Mouse (Mus musculus): Measurements from ENCODE around the gene Mrps18a. TPM values are rescaled to one million over a fixed set of nuclear protein-coding genes. Genes with fewer than 3 reads are reported as not detected.
A peak's percentile ranks its signal among the peaks of the same experiment; 100 is the strongest.

The Mrps18a gene
- total RNA-seq, 2 experiments from 2014 or later, result 50.5 to 55.4 TPM

- ATAC-seq (replicated peaks; ENCODE audit: poor library complexity), result peak; percentile 78
Measured at GRCm38 (mm10) chr17:46138563-46139236, 27.9 kb downstream of the Mrps18a start.

GRCm38 (mm10) chr17:46139872-46140271 is 29.1 kb downstream of the Mrps18a start:
- peak; percentile 33; the same call in 1 of the 2 replicates for ATAC-seq (replicated peaks; ENCODE audit: poor library complexity)

GRCm38 (mm10) chr17:46143578-46144423 is 33.0 kb downstream of the Mrps18a start, which contains the start of gene Rsph9:
Rsph9 (minus strand) TSS chr17:46144216.
- ATAC-seq (replicated peaks; ENCODE audit: poor library complexity), result peak; percentile 96

- peak; percentile 99 for ATAC-seq (replicated peaks; ENCODE audit: poor library complexity)
Measured at GRCm38 (mm10) chr17:46152847-46153782, 42.3 kb downstream of the Mrps18a start, which contains the start of gene Mad2l1bp. Mad2l1bp (minus strand) TSS chr17:46153553.

GRCm38 (mm10) chr17:46154336-46154735 is 43.5 kb downstream of the Mrps18a start:
- no peak for ATAC-seq (replicated peaks; ENCODE audit: poor library complexity)

GRCm38 (mm10) chr17:46156680-46157079 is 45.9 kb downstream of the Mrps18a start:
- ATAC-seq (replicated peaks; ENCODE audit: poor library complexity), result no peak

GRCm38 (mm10) chr17:46157131-46157530 is 46.3 kb downstream of the Mrps18a start:
- ATAC-seq (replicated peaks; ENCODE audit: poor library complexity), result no peak

- peak; percentile 23 for ATAC-seq (replicated peaks; ENCODE audit: poor library complexity)
Measured at GRCm38 (mm10) chr17:46159236-46159635, 48.5 kb downstream of the Mrps18a start.

GRCm38 (mm10) chr17:46160090-46160662 is 49.4 kb downstream of the Mrps18a start:
- ATAC-seq (replicated peaks; ENCODE audit: poor library complexity), result peak; percentile 57

GRCm38 (mm10) chr17:46160686-46161085 is 49.9 kb downstream of the Mrps18a start, which contains the start of gene Gtpbp2:
Gtpbp2 (plus strand) TSS chr17:46161032.
- peak; percentile 82 for ATAC-seq (replicated peaks; ENCODE audit: poor library complexity)

- ATAC-seq (replicated peaks; ENCODE audit: poor library complexity), result no peak
Measured at GRCm38 (mm10) chr17:46161179-46161578, 50.4 kb downstream of the Mrps18a start.

- no peak for ATAC-seq (replicated peaks; ENCODE audit: poor library complexity)
Measured at GRCm38 (mm10) chr17:46161710-46162109, 50.9 kb downstream of the Mrps18a start.

GRCm38 (mm10) chr17:46162551-46162950 is 51.8 kb downstream of the Mrps18a start:
- no peak for ATAC-seq (replicated peaks; ENCODE audit: poor library complexity)

- ATAC-seq (replicated peaks; ENCODE audit: poor library complexity), result peak; percentile 4; the same call in 1 of the 2 replicates
Measured at GRCm38 (mm10) chr17:46162951-46163421, 52.2 kb downstream of the Mrps18a start.

- no peak for ATAC-seq (replicated peaks; ENCODE audit: poor library complexity)
Measured at GRCm38 (mm10) chr17:46164301-46164700, 53.5 kb downstream of the Mrps18a start.

- no peak for ATAC-seq (replicated peaks; ENCODE audit: poor library complexity)
Measured at GRCm38 (mm10) chr17:46164791-46165190, 54.0 kb downstream of the Mrps18a start.

GRCm38 (mm10) chr17:46165460-46165859 is 54.7 kb downstream of the Mrps18a start:
- no peak for ATAC-seq (replicated peaks; ENCODE audit: poor library complexity)

- no peak for ATAC-seq (replicated peaks; ENCODE audit: poor library complexity)
Measured at GRCm38 (mm10) chr17:46166270-46166669, 55.5 kb downstream of the Mrps18a start.

GRCm38 (mm10) chr17:46167014-46167413 is 56.2 kb downstream of the Mrps18a start:
- no peak for ATAC-seq (replicated peaks; ENCODE audit: poor library complexity)

GRCm38 (mm10) chr17:46168318-46168717 is 57.5 kb downstream of the Mrps18a start:
- ATAC-seq (replicated peaks; ENCODE audit: poor library complexity), result peak; percentile 54

Data from megakaryocyte progenitor cell, adult 5-6 weeks (primary cell).